Mouse (Mus musculus) ES-E14 (cell line): Measurements from ENCODE around the gene 1500015O10Rik.

Source experiments
- HCFC1 ChIP-seq: IDR thresholded peaks from 2 replicates; pipeline ENCODE4 v1.6.1; 2012; ENCODE audit warnings: low read length, inconsistent platforms, borderline replicate concordance; ENCODE audit not compliant: insufficient read depth
- MAFK ChIP-seq: IDR thresholded peaks from 2 replicates; pipeline ENCODE4 v1.6.1; 2014; ENCODE audit warnings: mild to moderate bottlenecking, low read depth, low read length, inconsistent platforms; ENCODE audit not compliant: insufficient read depth
- ZC3H11A ChIP-seq: IDR thresholded peaks from 2 replicates; pipeline ENCODE4 v1.6.1; 2012; ENCODE audit warnings: low read depth, mild to moderate bottlenecking, inconsistent platforms, low read length, borderline replicate concordance
- ZNF384 ChIP-seq: IDR thresholded peaks from 2 replicates; pipeline ENCODE4 v1.6.1; 2012; ENCODE audit warnings: low read depth, low read length, inconsistent platforms

- no peak for TF ChIP-seq ZNF384
- no peak for TF ChIP-seq ZC3H11A
- TF ChIP-seq MAFK: no peak
- no peak for TF ChIP-seq HCFC1
Observed at GRCm38 (mm10) chr1:43770032-43770431, 39.6 kb downstream of the 1500015O10Rik start.
